Mouse (Mus musculus): ENCODE data around the gene Isoc2b. TPM values are rescaled to one million over a fixed set of nuclear protein-coding genes. Genes with fewer than 3 reads are reported as not detected.

Isoc2b gene
- 20.0 and 27.8 TPM in 2 replicates for polyA plus RNA-seq (2021; fragmentation: Nextera tagmentation)
- long read RNA-seq, experiment 1, transcript Isoc2b-201 (6 exons, 1,080 nt): major isoform, 6 of 15 reads
- long read RNA-seq, experiment 1, partial matches to known transcripts: 0 of 15 reads
- long read RNA-seq, experiment 1, other reads (novel, unspliced or antisense): 9 of 15 reads
- long read RNA-seq, experiment 2, transcript Isoc2b-201 (6 exons, 1,080 nt): major isoform, 9 of 21 reads
- long read RNA-seq, experiment 2, partial matches to known transcripts: 0 of 21 reads
- long read RNA-seq, experiment 2, other reads (novel, unspliced or antisense): 12 of 21 reads

GRCm38 (mm10) chr7:4870133-4870532 is at the start of gene Isoc2b:
Isoc2b (minus strand) TSS chr7:4870258.

GRCm38 (mm10) chr7:4915007-4915665 is 45.1 kb upstream of the Isoc2b start, which contains the start of gene Zfp628:
Zfp628 (plus strand) TSS chr7:4915217.

GRCm38 (mm10) chr7:4906466-4906950 is 36.5 kb upstream of the Isoc2b start, which contains the start of gene Gm36210:
Gm36210 (minus strand) TSS chr7:4906516.

GRCm38 (mm10) chr7:4876753-4877221 is 6.7 kb upstream of the Isoc2b start, which contains the start of gene Isoc2a:
Isoc2a (plus strand) TSS chr7:4877153.

GRCm38 (mm10) chr7:4844245-4844916 is 25.7 kb downstream of the Isoc2b start, which contains the start of gene Shisa7:
Shisa7 (minus strand) TSS chr7:4844696.

GRCm38 (mm10) chr7:4812303-4813104 is 57.6 kb downstream of the Isoc2b start, which contains the start of gene Ube2s:
Ube2s (minus strand) TSS chr7:4812590.

Other genes with a start within 250 kb of the Isoc2b start
- gene Tmem86b, start 238.8 kb downstream of the Isoc2b start, polyA plus RNA-seq (2021; fragmentation: Nextera tagmentation): 0.40 TPM in 2 replicates
- gene Ppp6r1, start 211.2 kb downstream of the Isoc2b start, polyA plus RNA-seq (2021; fragmentation: Nextera tagmentation): 4.6 and 8.6 TPM in 2 replicates
- gene Hspbp1, start 185.2 kb downstream of the Isoc2b start, polyA plus RNA-seq (2021; fragmentation: Nextera tagmentation): 128 and 156 TPM in 2 replicates
- 5.6 and 6.8 TPM in 2 replicates for gene Brsk1, start 179.7 kb downstream of the Isoc2b start, polyA plus RNA-seq (2021; fragmentation: Nextera tagmentation)
- gene Tmem150b, start 145.0 kb downstream of the Isoc2b start, polyA plus RNA-seq (2021; fragmentation: Nextera tagmentation): 0.25 TPM in 1 of 2 replicates, not detected in the other
- 4.4 and 5.7 TPM in 2 replicates for gene Kmt5c, start 130.1 kb downstream of the Isoc2b start, polyA plus RNA-seq (2021; fragmentation: Nextera tagmentation)
- gene Cox6b2, start 117.2 kb downstream of the Isoc2b start, polyA plus RNA-seq (2021; fragmentation: Nextera tagmentation): 14.4 and 16.7 TPM in 2 replicates
- not detected in 2 replicates for gene Fam71e2, start 99.0 kb downstream of the Isoc2b start, polyA plus RNA-seq (2021; fragmentation: Nextera tagmentation)
- gene Il11, start 87.4 kb downstream of the Isoc2b start, polyA plus RNA-seq (2021; fragmentation: Nextera tagmentation): 0.19 and 0.39 TPM in 2 replicates
- gene Tmem190, start 87.3 kb downstream of the Isoc2b start, polyA plus RNA-seq (2021; fragmentation: Nextera tagmentation): not detected in 2 replicates
- 3.3 and 11.7 TPM in 2 replicates for gene Tmem238, start 80.6 kb downstream of the Isoc2b start, polyA plus RNA-seq (2021; fragmentation: Nextera tagmentation)
- 1,133 and 1,160 TPM in 2 replicates for gene Rpl28, start 77.4 kb downstream of the Isoc2b start, polyA plus RNA-seq (2021; fragmentation: Nextera tagmentation)
- 17.9 and 212 TPM in 2 replicates for gene Ube2s, start 57.7 kb downstream of the Isoc2b start, polyA plus RNA-seq (2021; fragmentation: Nextera tagmentation)
- gene Shisa7, start 25.6 kb downstream of the Isoc2b start, polyA plus RNA-seq (2021; fragmentation: Nextera tagmentation): 11.2 and 11.4 TPM in 2 replicates
- gene Isoc2a, start 6.9 kb upstream of the Isoc2b start, polyA plus RNA-seq (2021; fragmentation: Nextera tagmentation): 0.45 and 1.3 TPM in 2 replicates
- 0.11 and 0.16 TPM in 2 replicates for gene Gm36210, start 36.3 kb upstream of the Isoc2b start, polyA plus RNA-seq (2021; fragmentation: Nextera tagmentation)
- 0.69 and 2.7 TPM in 2 replicates for gene Zfp628, start 45.0 kb upstream of the Isoc2b start, polyA plus RNA-seq (2021; fragmentation: Nextera tagmentation)
- 115 and 129 TPM in 2 replicates for gene Nat14, start 51.8 kb upstream of the Isoc2b start, polyA plus RNA-seq (2021; fragmentation: Nextera tagmentation)
- 0.10 and 0.19 TPM in 2 replicates for gene Ssc5d, start 55.5 kb upstream of the Isoc2b start, polyA plus RNA-seq (2021; fragmentation: Nextera tagmentation)
- 0.28 and 0.50 TPM in 2 replicates for gene Sbk2, start 94.1 kb upstream of the Isoc2b start, polyA plus RNA-seq (2021; fragmentation: Nextera tagmentation)
- gene Sbk3, start 100.9 kb upstream of the Isoc2b start, polyA plus RNA-seq (2021; fragmentation: Nextera tagmentation): 0.23 TPM in 2 replicates
- 5.1 and 11.4 TPM in 2 replicates for gene Zfp579, start 125.9 kb upstream of the Isoc2b start, polyA plus RNA-seq (2021; fragmentation: Nextera tagmentation)
- 10.9 and 14.7 TPM in 2 replicates for gene Zfp524, start 144.2 kb upstream of the Isoc2b start, polyA plus RNA-seq (2021; fragmentation: Nextera tagmentation)
- gene Fiz1, start 144.4 kb upstream of the Isoc2b start, polyA plus RNA-seq (2021; fragmentation: Nextera tagmentation): 12.1 and 13.9 TPM in 2 replicates
- gene Gm44973, start 145.2 kb upstream of the Isoc2b start, polyA plus RNA-seq (2021; fragmentation: Nextera tagmentation): not detected in 2 replicates
- gene Zfp865, start 150.1 kb upstream of the Isoc2b start, polyA plus RNA-seq (2021; fragmentation: Nextera tagmentation): 1.1 and 4.4 TPM in 2 replicates
- 55.0 and 60.1 TPM in 2 replicates for gene Ccdc106, start 150.3 kb upstream of the Isoc2b start, polyA plus RNA-seq (2021; fragmentation: Nextera tagmentation)
- gene 4632433K11Rik, start 163.9 kb upstream of the Isoc2b start, polyA plus RNA-seq (2021; fragmentation: Nextera tagmentation): not detected in 2 replicates
- gene Zfp784, start 168.2 kb upstream of the Isoc2b start, polyA plus RNA-seq (2021; fragmentation: Nextera tagmentation): 3.0 and 3.3 TPM in 2 replicates
- 4.9 and 24.0 TPM in 2 replicates for gene Zfp580, start 181.3 kb upstream of the Isoc2b start, polyA plus RNA-seq (2021; fragmentation: Nextera tagmentation)
- gene U2af2, start 191.9 kb upstream of the Isoc2b start, polyA plus RNA-seq (2021; fragmentation: Nextera tagmentation): 5.8 and 18.1 TPM in 2 replicates
- gene Epn1, start 210.0 kb upstream of the Isoc2b start, polyA plus RNA-seq (2021; fragmentation: Nextera tagmentation): 52.2 and 182 TPM in 2 replicates
- gene Rfpl4, start 246.7 kb upstream of the Isoc2b start, polyA plus RNA-seq (2021; fragmentation: Nextera tagmentation): not detected in 2 replicates

All from left cerebral cortex, adult 6 months (tissue).